Mouse (Mus musculus): ENCODE data around the gene Myo1b.
"Not testable (repeated sequence)": the region's sequence is repeated elsewhere in the genome, so short reads cannot be mapped to it uniquely, and the experiment has no call there.

Gene Myo1b

GRCm38 (mm10) chr1:51895961-51896360 is 19.9 kb downstream of the Myo1b start:
- DNase-seq (ENCODE audit: low spot score in 2 of 2): no peak

GRCm38 (mm10) chr1:51894721-51895120 is 21.1 kb downstream of the Myo1b start:
- DNase-seq (ENCODE audit: low spot score in 2 of 2): no peak

- DNase-seq (ENCODE audit: low spot score in 2 of 2): peak; percentile 22 to 67
Observed at GRCm38 (mm10) chr1:51893521-51894355, 22.1 kb downstream of the Myo1b start.

GRCm38 (mm10) chr1:51892005-51892404 is 23.9 kb downstream of the Myo1b start:
- DNase-seq (ENCODE audit: low spot score in 2 of 2): no peak

- DNase-seq (ENCODE audit: low spot score in 2 of 2): no peak
Observed at GRCm38 (mm10) chr1:51888046-51888813, 27.6 kb downstream of the Myo1b start.

GRCm38 (mm10) chr1:51885356-51885983 is 30.4 kb downstream of the Myo1b start:
- DNase-seq (ENCODE audit: low spot score in 2 of 2): no peak

- DNase-seq (ENCODE audit: low spot score in 2 of 2): no peak
Observed at GRCm38 (mm10) chr1:51883211-51883610, 32.7 kb downstream of the Myo1b start.

- DNase-seq (ENCODE audit: low spot score in 2 of 2): no peak
Observed at GRCm38 (mm10) chr1:51882752-51883151, 33.1 kb downstream of the Myo1b start.

- DNase-seq (ENCODE audit: low spot score in 2 of 2): no peak
Observed at GRCm38 (mm10) chr1:51879927-51880814, 35.7 kb downstream of the Myo1b start.

- peak; percentile 53 to 73 for DNase-seq (ENCODE audit: low spot score in 2 of 2)
Observed at GRCm38 (mm10) chr1:51879333-51879770, 36.5 kb downstream of the Myo1b start.

GRCm38 (mm10) chr1:51875462-51876225 is 40.2 kb downstream of the Myo1b start:
- no peak for DNase-seq (ENCODE audit: low spot score in 2 of 2)

GRCm38 (mm10) chr1:51872493-51873261 is 43.2 kb downstream of the Myo1b start:
- DNase-seq (ENCODE audit: low spot score in 2 of 2): no peak

- not testable (repeated sequence) for DNase-seq (ENCODE audit: low spot score in 2 of 2)
Observed at GRCm38 (mm10) chr1:51871234-51871633, 44.6 kb downstream of the Myo1b start.

- no peak for DNase-seq (ENCODE audit: low spot score in 2 of 2)
Observed at GRCm38 (mm10) chr1:51862828-51863421, 52.9 kb downstream of the Myo1b start.

GRCm38 (mm10) chr1:51860837-51861236 is 55.0 kb downstream of the Myo1b start:
- no peak for DNase-seq (ENCODE audit: low spot score in 2 of 2)

- DNase-seq (ENCODE audit: low spot score in 2 of 2): no peak
Observed at GRCm38 (mm10) chr1:51856946-51857345, 58.9 kb downstream of the Myo1b start.

GRCm38 (mm10) chr1:51856245-51856915 is 59.5 kb downstream of the Myo1b start:
- no peak for DNase-seq (ENCODE audit: low spot score in 2 of 2)

GRCm38 (mm10) chr1:51855541-51856244 is 60.2 kb downstream of the Myo1b start:
- DNase-seq (ENCODE audit: low spot score in 2 of 2): no peak
